Mouse (Mus musculus) inflammation-experienced regulatory T-cells, adult 6 months (primary cell): Measurements from ENCODE around the gene Asb18. TPM values are rescaled to one million over a fixed set of nuclear protein-coding genes. Genes with fewer than 3 reads are reported as not detected.

ENCODE experiments used
- ATAC-seq: one replicate; pipeline ENCODE4 v1.8.0; 2017
- polyA plus RNA-seq, 3 experiments: library from polyadenylated mRNA; unstranded; fragments of 100-300 nt; shearing (Covaris generic); gene quantifications; one replicate each; pipeline ENCODE4 v1.2.1; 2017

Asb18 gene
- not detected for polyA plus RNA-seq

GRCm38 (mm10) chr1:90014446-90014845, at the start of gene Asb18:
Asb18 (minus strand) TSS chr1:90014666.
- ATAC-seq = no peak

GRCm38 (mm10) chr1:90060599-90060998, 46.1 kb upstream of the Asb18 start:
- no peak for ATAC-seq

- ATAC-seq = no peak
Measured at GRCm38 (mm10) chr1:90060054-90060453, 45.6 kb upstream of the Asb18 start.

- no peak for ATAC-seq
Measured at GRCm38 (mm10) chr1:90054991-90055390, 40.5 kb upstream of the Asb18 start.

GRCm38 (mm10) chr1:90051347-90051746, 36.9 kb upstream of the Asb18 start:
- ATAC-seq = no peak

GRCm38 (mm10) chr1:90050046-90050739, 35.7 kb upstream of the Asb18 start:
- no peak for ATAC-seq

GRCm38 (mm10) chr1:90028305-90028704, 13.8 kb upstream of the Asb18 start:
- no peak for ATAC-seq

GRCm38 (mm10) chr1:90026945-90027344, 12.5 kb upstream of the Asb18 start:
- ATAC-seq = no peak

- no peak for ATAC-seq
Measured at GRCm38 (mm10) chr1:90020336-90020735, 5.9 kb upstream of the Asb18 start.

GRCm38 (mm10) chr1:90018071-90018470, 3.6 kb upstream of the Asb18 start:
- no peak for ATAC-seq

GRCm38 (mm10) chr1:90013273-90013672, 1.2 kb downstream of the Asb18 start:
- ATAC-seq = no peak

GRCm38 (mm10) chr1:90012850-90013249, 1.6 kb downstream of the Asb18 start:
- no peak for ATAC-seq

- no peak for ATAC-seq
Measured at GRCm38 (mm10) chr1:90012168-90012567, 2.3 kb downstream of the Asb18 start.

- ATAC-seq = no peak
Measured at GRCm38 (mm10) chr1:90010077-90010476, 4.4 kb downstream of the Asb18 start.

GRCm38 (mm10) chr1:90009188-90009587, 5.3 kb downstream of the Asb18 start:
- ATAC-seq = no peak

GRCm38 (mm10) chr1:90006666-90007065, 7.8 kb downstream of the Asb18 start:
- no peak for ATAC-seq

GRCm38 (mm10) chr1:90000981-90001380, 13.5 kb downstream of the Asb18 start:
- ATAC-seq = no peak

GRCm38 (mm10) chr1:89999858-90000257, 14.6 kb downstream of the Asb18 start:
- ATAC-seq = no peak

GRCm38 (mm10) chr1:89998696-89999095, 15.8 kb downstream of the Asb18 start:
- no peak for ATAC-seq

- no peak for ATAC-seq
Measured at GRCm38 (mm10) chr1:89998076-89998475, 16.4 kb downstream of the Asb18 start.

GRCm38 (mm10) chr1:89992256-89992655, 22.2 kb downstream of the Asb18 start:
- no peak for ATAC-seq

GRCm38 (mm10) chr1:89977261-89977660, 37.2 kb downstream of the Asb18 start:
- no peak for ATAC-seq

- ATAC-seq = no peak
Measured at GRCm38 (mm10) chr1:89976411-89976810, 38.1 kb downstream of the Asb18 start.

GRCm38 (mm10) chr1:89974541-89974940, 39.9 kb downstream of the Asb18 start:
- ATAC-seq = no peak

GRCm38 (mm10) chr1:89971848-89972247, 42.6 kb downstream of the Asb18 start:
- ATAC-seq = no peak
